Mouse (Mus musculus): ENCODE measurements around the gene Pirt.

Gene Pirt

DNA sequence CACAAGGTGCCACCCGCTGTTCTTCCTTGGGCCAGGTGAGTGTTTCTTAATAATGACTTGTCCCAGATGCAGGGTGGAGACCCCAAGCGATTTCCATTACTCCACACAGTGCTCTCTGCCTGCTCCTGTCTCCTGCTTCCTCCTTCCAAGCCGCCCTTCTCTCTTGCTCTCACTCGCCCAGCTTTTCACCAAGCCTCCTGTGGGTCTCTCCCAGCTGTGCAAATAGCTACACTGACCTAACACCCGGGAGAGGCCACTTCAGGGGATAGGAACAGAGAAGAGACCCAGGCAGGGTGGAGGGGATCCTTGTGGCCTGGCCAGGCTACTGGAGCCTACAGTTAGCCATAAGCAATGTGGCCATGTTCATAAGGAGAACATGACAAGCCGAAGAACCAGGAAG lies 35.1 kb downstream of the Pirt start:
- DNase-seq: no peak

DNA sequence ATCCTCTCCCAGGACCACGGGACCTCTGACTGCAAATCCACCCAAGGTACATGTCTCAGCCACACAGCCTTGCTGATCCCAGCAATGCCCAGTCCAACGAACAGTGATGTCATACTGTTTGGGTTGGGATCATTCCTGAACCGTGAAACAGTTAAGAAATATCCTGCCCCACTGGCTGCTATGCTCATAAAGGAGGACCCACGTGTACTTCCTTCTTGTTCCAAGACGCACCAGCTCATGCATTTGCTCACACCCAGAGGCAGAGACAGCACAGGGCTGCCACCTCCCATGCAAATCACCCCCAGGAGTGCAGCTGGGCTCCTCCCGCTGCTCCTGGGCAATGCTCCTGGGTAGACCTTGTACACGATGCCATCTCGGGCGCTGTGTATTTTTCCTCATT lies 44.5 kb downstream of the Pirt start, which contains the start of gene Tmem238l:
TSS of gene Tmem238l (plus strand) at position 336 of the 400 bp plus-strand sequence.
- no peak for DNase-seq

DNA sequence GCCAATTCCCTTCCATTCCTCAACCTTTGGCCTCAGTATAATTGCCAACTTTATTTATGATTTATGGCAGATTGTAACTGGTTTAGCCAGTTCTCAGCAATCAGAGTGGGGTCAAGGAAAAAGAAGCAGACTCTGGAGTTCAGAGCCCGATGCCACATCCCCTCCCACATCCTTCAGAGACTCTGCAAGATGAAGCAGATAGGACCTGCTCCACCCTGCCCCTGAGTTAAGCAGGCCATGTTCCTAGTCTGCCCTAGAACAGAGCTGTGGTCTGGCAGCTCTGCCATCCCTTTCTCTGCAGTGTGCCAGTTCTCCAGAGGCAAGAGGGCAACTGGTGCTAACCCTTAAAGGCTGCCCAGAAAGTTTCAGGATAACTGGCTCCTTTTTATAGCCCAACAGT lies 49.0 kb downstream of the Pirt start:
- no peak for DNase-seq

DNA sequence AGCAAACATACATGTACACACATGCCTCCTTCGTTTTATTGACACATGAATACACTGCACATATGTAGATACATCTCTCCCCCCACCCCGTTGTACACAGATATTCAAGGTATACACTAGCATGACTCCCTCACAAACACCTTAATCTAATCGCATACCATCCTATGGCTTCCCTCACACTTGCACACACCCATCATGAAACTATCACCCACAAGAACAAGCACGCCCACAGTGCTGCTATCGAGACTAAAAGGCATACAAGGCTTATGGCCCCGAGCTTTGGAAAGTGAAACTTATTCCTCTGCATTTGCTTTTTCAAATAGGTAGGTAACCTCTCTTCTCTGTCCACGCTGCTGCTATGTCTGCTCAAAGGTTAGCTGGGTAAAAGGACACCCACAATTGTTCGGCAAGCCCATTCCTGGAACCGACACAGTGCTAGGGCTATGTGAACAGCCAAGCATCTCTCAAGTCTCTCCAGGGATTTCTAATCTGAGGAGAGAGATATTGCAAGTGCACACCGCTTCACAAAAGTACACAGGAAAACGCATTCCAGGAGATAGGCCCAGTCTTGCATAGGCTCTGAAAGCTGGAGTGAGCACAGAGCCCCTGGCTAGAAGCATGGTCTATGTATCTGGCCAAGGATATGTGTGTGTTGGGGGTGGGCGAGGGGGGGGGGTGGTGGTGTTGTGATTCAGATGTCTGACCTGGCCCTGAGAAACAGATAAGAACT lies 49.8 kb downstream of the Pirt start:
- DNase-seq: no peak

DNA sequence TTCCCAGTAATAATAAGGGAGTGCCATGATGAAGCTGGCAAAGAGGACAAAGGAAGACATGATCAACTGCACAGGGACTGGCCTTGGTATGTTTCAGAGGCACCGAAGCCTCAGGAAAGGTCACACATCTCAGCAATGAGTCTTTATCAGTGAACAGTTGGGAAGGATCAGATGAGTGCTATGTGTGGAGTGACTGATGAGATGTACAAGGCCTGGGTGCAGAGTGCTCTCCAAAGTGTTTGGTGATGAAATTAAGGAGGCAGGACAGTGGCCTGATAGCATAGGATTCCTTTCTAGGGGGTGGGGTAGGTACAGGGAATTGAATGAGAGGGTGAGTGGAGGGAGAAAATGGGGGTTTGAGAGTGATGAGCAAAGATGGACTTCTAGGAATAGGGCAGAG lies 51.7 kb downstream of the Pirt start:
- DNase-seq: no peak

DNA sequence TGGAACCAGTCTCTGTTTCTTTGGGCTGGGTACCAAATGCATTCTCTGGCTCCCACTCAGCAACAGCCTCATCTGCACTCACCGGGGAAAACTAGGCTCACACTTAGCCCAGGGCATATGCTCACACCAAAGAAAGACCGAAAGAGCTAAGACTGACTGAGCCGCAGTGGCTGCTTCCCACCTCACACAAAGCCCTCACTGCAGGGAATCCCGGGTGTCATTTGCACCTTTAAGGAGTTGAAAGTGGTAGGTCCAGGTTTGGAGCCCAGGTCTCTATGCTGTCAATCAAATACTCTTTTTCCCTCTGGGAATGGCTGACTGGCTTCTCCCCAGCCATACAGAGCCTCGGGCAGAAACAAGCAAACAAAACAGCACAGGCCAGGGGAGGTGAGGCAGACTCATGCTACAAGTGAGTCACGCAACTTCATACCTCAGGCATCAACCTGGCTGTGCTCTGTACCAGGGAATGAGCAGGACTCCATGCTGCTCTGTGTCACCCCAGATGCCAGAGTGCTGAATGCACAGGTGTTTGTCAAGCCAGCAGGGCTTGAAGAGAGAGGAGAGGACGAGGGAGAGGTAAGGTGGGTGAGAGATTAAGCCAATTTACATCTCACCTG lies 54.8 kb downstream of the Pirt start:
- DNase-seq: no peak

DNA sequence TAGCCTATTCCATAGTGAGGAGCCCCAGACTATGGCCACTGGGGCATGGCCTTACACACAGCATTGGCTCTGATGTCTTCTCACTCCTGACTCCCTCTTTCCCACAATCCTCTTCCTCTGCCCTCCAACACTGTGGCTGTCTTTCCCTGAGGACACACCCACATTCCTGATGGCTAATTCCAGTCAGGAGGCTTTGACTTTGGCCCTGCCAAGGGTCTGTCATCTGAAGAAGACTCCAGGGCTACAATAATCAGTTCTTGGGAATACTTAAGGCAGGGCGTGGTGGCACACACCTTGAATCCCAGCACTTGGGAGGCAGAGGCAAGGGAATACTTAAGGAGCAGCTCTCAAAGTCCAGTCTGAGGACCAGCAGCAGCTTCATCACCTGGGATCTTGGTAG lies 56.8 kb downstream of the Pirt start:
- DNase-seq: no peak

DNA sequence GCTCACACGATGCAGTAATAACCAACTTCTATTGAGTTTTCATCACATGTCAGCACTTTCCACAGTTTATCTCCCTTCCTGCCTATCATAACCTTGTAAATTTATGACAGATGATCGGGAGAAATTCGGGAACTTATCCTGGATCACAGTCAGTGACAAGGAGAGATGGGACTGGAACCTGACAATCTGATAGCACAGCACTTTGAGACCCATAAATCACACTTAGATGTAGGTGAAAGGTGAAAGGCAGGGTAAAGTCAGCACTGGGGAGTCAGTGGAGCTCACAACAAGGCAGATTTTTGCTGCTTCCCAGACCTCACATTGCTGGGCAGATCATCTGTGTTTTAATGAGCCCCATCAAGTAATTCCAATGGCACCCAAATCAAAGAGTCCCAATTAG lies 61.7 kb downstream of the Pirt start:
- DNase-seq: no peak

DNA sequence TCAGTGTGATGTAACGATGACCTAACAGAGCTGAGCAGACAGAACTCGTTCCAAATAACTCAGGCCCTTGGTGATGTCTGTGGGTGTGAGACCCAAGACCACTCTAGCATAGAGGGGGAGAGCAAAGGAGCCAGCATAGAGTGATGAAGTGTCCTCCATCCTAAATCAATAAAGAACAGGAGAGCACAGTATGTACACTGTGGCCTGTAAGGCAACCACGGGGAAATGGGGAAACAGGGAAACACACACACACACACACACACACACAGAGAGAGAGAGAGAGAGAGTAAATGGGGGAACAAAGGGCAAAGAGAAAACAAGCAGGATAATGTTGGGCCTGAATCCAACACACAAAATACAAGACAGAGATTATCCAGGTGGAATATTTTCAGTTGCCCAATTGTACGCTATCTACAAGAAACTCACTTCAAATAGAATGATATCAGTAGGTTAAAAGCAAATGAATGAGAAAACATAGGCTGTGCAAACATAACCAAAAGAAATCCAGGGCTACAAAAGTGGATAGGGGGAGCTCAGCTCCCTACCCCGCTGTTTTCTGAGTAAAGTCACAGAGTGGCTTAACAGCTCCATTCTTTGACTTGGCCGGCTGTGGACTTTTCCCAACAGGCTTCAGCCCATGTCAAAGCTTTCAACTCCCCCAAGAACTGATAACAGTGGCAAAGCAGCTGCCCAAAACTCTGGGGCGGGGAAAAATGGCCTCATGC lies 64.0 kb downstream of the Pirt start:
- no peak for DNase-seq
